Mouse (Mus musculus) erythroblast, embryonic 14.5 days (primary cell): ENCODE data around the gene Rnase11.

Source experiments
- GATA1 ChIP-seq: IDR thresholded peaks from 2 replicates; pipeline ENCODE4 v1.6.1; 2012; ENCODE audit warnings: low read length, inconsistent platforms, mixed read lengths
- TAL1 ChIP-seq: IDR thresholded peaks from 3 replicates; pipeline ENCODE4 v1.6.1; 2012; ENCODE audit warnings: low read length, inconsistent platforms, mixed read lengths

DNA sequence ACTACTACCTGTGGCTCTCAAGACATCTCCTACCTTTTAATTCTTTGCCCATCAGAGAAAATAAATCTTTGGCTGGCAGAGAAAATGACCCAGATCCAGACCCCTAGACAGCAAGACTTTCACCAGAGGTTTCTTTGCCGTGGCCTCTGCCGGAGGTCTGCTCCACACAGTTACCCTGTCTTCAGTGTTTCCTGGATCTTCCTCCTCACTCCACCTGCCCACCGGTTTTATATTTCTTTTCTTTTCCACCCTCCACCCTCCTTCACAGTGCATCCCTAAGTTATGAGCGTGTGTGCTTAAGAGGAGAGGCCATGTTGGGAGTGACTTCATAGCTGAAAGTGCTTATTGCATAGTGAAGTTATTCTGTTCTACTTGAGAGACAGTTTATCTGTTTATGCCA, 26.5 kb downstream of the Rnase11 start:
- no peak for TF ChIP-seq GATA1
- no peak for TF ChIP-seq TAL1
